Mouse (Mus musculus): ENCODE results near the gene S100a2. TPM values are rescaled to one million over a fixed set of nuclear protein-coding genes. Genes with fewer than 3 reads are reported as not detected.

S100a2 gene
- polyA plus RNA-seq, 1 experiment, result not detected

DNA sequence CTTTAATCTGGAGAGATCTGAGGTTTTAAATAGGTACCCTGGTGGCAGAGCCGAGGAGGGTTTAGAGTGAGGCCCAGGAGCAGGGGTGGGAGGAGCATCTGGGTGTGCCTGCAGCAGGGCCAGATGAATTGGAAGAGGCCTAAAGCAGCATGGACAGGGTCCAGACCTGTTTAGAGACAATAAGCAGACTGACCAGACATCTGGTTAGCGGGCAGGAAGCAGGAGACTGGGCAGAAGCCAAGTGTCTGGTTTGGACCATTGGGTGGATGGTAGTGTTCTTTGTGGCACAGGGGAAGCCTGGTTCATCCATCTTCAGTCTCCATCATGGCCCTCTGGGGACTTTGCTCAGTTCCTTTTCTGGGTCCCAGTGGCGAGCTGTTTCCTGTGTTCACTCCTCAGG lies 6.2 kb upstream of the S100a2 start:
- 56% methylated on average over 3 of the region's 3 CpGs for WGBS
- no peak overlapping the region for H3K27ac ChIP-seq (ENCODE audit: insufficient read depth, low read depth, low read length)
- H3K27me3 ChIP-seq (replicated peaks; ENCODE audit: control insufficient read depth, insufficient read depth, low read length), result no peaks in the 10 kb centered on the region
- H3K4me3 ChIP-seq (ENCODE audit: insufficient read depth, low read depth, low read length), result no peak overlapping the region
- DNase-seq, result peak; percentile 78
- TF ChIP-seq CTCF (conservative IDR thresholded peaks at IDR 0.05; ENCODE audit: insufficient read depth, insufficient read length, low read depth, low read length), result no peak
- no peak for TF ChIP-seq POLR2A (IDR thresholded peaks at IDR 0.05; ENCODE audit: low read depth, low read length)
- no peaks in the 10 kb centered on the region for H3K4me1 ChIP-seq (ENCODE audit: control insufficient read depth, insufficient read depth, low read length)
- no peaks in the 10 kb centered on the region for H3K36me3 ChIP-seq (ENCODE audit: control insufficient read depth, insufficient read depth, low read length)

DNA sequence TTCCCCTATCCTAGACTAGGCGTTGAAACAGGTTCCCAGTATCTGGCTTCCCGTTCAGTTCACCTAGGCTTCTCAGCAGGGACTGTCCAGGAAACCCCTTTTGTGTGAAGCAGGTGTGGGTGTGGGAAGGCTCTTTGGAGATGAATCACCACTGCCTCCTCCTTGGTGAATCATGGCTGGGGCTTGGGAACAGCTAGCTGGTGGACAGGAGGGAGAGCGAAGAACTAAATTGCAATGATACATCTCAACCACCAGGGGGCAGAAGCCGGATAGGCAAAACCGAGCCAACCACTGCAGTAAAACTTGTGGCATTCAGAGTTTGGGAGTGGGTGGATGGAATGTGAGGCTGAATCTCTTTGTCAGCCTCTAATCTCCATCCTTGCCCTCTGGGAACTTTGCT lies 4.5 kb upstream of the S100a2 start:
- Histone ChIP-seq H3K27me3 (replicated peaks; ENCODE audit: control insufficient read depth, insufficient read depth, low read length) (no peaks in the 10 kb centered on the region), H3K36me3 (ENCODE audit: control insufficient read depth, insufficient read depth, low read length) (no peaks in the 10 kb centered on the region), H3K4me3 (ENCODE audit: insufficient read depth, low read depth, low read length) (no peak overlapping the region), H3K4me1 (ENCODE audit: control insufficient read depth, insufficient read depth, low read length) (no peaks in the 10 kb centered on the region), H3K27ac (ENCODE audit: insufficient read depth, low read depth, low read length) (no peak overlapping the region)
- 36% methylated on average over 5 of the region's 5 CpGs for WGBS
- peak; percentile 86 for TF ChIP-seq CTCF (conservative IDR thresholded peaks at IDR 0.05; ENCODE audit: insufficient read depth, insufficient read length, low read depth, low read length)
- no peak for TF ChIP-seq POLR2A (IDR thresholded peaks at IDR 0.05; ENCODE audit: low read depth, low read length)
- DNase-seq, result peak; percentile 65

- TF ChIP-seq POLR2A (IDR thresholded peaks at IDR 0.05; ENCODE audit: low read depth, low read length) (no peak), CTCF (conservative IDR thresholded peaks at IDR 0.05; ENCODE audit: insufficient read depth, insufficient read length, low read depth, low read length) (no peak)
- WGBS, result 82% methylated on average over 15 of the region's 15 CpGs
- Histone ChIP-seq H3K27me3 (replicated peaks; ENCODE audit: control insufficient read depth, insufficient read depth, low read length) (no peaks in the 10 kb centered on the region), H3K36me3 (ENCODE audit: control insufficient read depth, insufficient read depth, low read length) (no peaks in the 10 kb centered on the region), H3K4me3 (ENCODE audit: insufficient read depth, low read depth, low read length) (no peak overlapping the region), H3K27ac (ENCODE audit: insufficient read depth, low read depth, low read length) (peak overlapping the region; percentile 6; the same call in 1 of the 2 replicates), H3K4me1 (ENCODE audit: control insufficient read depth, insufficient read depth, low read length) (no peaks in the 10 kb centered on the region)
- DNase-seq, result no peak
Measured at GRCm38 (mm10) chr3:90586016-90586643, 3.9 kb upstream of the S100a2 start.

- WGBS, result 54% methylated on average over 10 of the region's 10 CpGs
- no peaks in the 10 kb centered on the region for H3K27me3 ChIP-seq (replicated peaks; ENCODE audit: control insufficient read depth, insufficient read depth, low read length)
- no peak overlapping the region for H3K4me3 ChIP-seq (ENCODE audit: insufficient read depth, low read depth, low read length)
- no peaks in the 10 kb centered on the region for H3K36me3 ChIP-seq (ENCODE audit: control insufficient read depth, insufficient read depth, low read length)
- H3K27ac ChIP-seq (ENCODE audit: insufficient read depth, low read depth, low read length), result peak overlapping the region; percentile 58
- H3K4me1 ChIP-seq (ENCODE audit: control insufficient read depth, insufficient read depth, low read length), result no peaks in the 10 kb centered on the region
- TF ChIP-seq POLR2A (IDR thresholded peaks at IDR 0.05; ENCODE audit: low read depth, low read length) (no peak), CTCF (conservative IDR thresholded peaks at IDR 0.05; ENCODE audit: insufficient read depth, insufficient read length, low read depth, low read length) (no peak)
- peak; percentile 24 for DNase-seq
Measured at GRCm38 (mm10) chr3:90586906-90587305, 3.1 kb upstream of the S100a2 start.

DNA sequence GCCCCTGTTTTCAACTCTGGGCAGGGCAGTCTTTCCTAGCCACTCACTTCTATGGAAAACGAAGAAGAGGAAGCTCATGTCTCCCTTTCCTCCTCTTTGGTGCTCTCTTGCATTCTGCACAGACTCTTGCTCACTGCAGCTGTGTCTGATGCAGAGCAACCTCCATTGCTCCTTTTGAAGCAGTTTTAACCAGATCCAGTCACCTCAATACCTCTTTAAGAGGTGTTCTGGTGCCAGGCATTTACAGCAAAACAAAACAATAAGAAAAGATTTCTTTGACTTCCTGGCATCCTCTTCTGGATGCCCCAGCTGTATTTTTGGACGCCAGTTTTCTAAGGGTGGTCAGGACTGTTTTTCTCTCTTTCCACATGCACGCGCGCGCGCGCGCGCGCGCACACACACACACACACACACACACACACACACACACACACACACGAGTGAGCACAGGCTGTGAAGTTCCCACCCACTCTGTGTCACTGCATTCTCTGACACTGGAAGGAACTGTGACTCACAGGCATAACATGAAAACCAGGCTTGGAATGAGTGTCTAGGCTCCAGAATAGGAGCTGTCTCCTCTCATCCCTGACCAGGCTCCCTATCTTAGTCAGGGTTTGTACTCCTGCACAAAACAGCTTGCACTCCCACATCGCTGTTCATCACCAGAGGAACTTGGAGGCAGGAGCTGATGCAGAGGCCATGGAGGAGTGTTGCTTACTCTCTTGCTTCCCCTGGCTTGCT lies 2.5 kb upstream of the S100a2 start:
- TF ChIP-seq CTCF (conservative IDR thresholded peaks at IDR 0.05; ENCODE audit: insufficient read depth, insufficient read length, low read depth, low read length), result no peak
- TF ChIP-seq POLR2A (IDR thresholded peaks at IDR 0.05; ENCODE audit: low read depth, low read length), result no peak
- peak overlapping the region; percentile 58 for H3K27ac ChIP-seq (ENCODE audit: insufficient read depth, low read depth, low read length)
- no peaks in the 10 kb centered on the region for H3K36me3 ChIP-seq (ENCODE audit: control insufficient read depth, insufficient read depth, low read length)
- no peak overlapping the region for H3K4me3 ChIP-seq (ENCODE audit: insufficient read depth, low read depth, low read length)
- no peaks in the 10 kb centered on the region for H3K4me1 ChIP-seq (ENCODE audit: control insufficient read depth, insufficient read depth, low read length)
- WGBS, result 84% methylated on average over 14 of the region's 14 CpGs
- DNase-seq, result peak; percentile 29
- no peaks in the 10 kb centered on the region for H3K27me3 ChIP-seq (replicated peaks; ENCODE audit: control insufficient read depth, insufficient read depth, low read length)

DNA sequence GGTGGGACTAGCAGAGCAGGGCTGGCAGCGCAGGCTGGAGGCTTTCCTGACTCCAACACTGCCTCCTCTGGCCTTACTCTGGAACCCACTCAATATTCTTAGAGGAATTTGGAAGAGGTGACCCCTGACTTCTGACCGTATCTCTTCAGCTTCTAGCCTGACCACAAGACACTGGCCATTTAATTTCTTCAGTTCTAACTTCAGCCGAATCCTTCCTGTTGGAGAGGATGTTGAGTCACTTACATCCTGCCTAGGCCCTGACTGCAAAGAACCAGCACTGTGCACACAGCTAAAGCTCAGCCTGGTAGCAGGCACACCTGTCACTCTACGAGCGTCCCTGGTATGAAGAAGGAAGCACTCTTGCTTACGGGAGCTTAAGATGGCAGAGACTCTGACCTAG lies 657 bp upstream of the S100a2 start:
- H3K27ac ChIP-seq (ENCODE audit: insufficient read depth, low read depth, low read length), result no peak overlapping the region
- WGBS, result 61% methylated on average over 6 of the region's 6 CpGs
- H3K27me3 ChIP-seq (replicated peaks; ENCODE audit: control insufficient read depth, insufficient read depth, low read length), result no peaks in the 10 kb centered on the region
- no peak overlapping the region for H3K4me3 ChIP-seq (ENCODE audit: insufficient read depth, low read depth, low read length)
- TF ChIP-seq CTCF (conservative IDR thresholded peaks at IDR 0.05; ENCODE audit: insufficient read depth, insufficient read length, low read depth, low read length) (no peak), POLR2A (IDR thresholded peaks at IDR 0.05; ENCODE audit: low read depth, low read length) (no peak)
- DNase-seq, result peak; percentile 39
- H3K36me3 ChIP-seq (ENCODE audit: control insufficient read depth, insufficient read depth, low read length), result no peaks in the 10 kb centered on the region
- H3K4me1 ChIP-seq (ENCODE audit: control insufficient read depth, insufficient read depth, low read length), result no peaks in the 10 kb centered on the region

- Histone ChIP-seq H3K36me3 (ENCODE audit: control insufficient read depth, insufficient read depth, low read length) (no peaks in the 10 kb centered on the region), H3K27ac (ENCODE audit: insufficient read depth, low read depth, low read length) (no peak overlapping the region), H3K27me3 (replicated peaks; ENCODE audit: control insufficient read depth, insufficient read depth, low read length) (no peaks in the 10 kb centered on the region), H3K4me1 (ENCODE audit: control insufficient read depth, insufficient read depth, low read length) (no peaks in the 10 kb centered on the region), H3K4me3 (ENCODE audit: insufficient read depth, low read depth, low read length) (no peak overlapping the region)
- TF ChIP-seq POLR2A (IDR thresholded peaks at IDR 0.05; ENCODE audit: low read depth, low read length) (no peak), CTCF (conservative IDR thresholded peaks at IDR 0.05; ENCODE audit: insufficient read depth, insufficient read length, low read depth, low read length) (no peak)
- WGBS, result 77% methylated on average over 1 of the region's 1 CpGs
- DNase-seq, result no peak
Measured at GRCm38 (mm10) chr3:90594466-90594865, 4.4 kb downstream of the S100a2 start.
